Mouse (Mus musculus): ENCODE results near the gene Rbfox2. TPM values are rescaled to one million over a fixed set of nuclear protein-coding genes. Genes with fewer than 3 reads are reported as not detected.
"Not testable (repeated sequence)": the region's sequence is repeated elsewhere in the genome, so short reads cannot be mapped to it uniquely, and the experiment has no call there.

Rbfox2 gene
- polyA plus RNA-seq, 1 experiment from 2014 or later: 23.2 TPM

GRCm38 (mm10) chr15:77275572-77275971, 31.2 kb downstream of the Rbfox2 start:
- no peaks in the 10 kb centered on the region for H3K36me3 ChIP-seq (ENCODE audit: control insufficient read depth, insufficient read depth, low read length)
- TF ChIP-seq CTCF (IDR thresholded peaks at IDR 0.05; ENCODE audit: low read depth) (no peak), EP300 (optimal IDR thresholded peaks at IDR 0.05) (no peak)
- WGBS: 73% methylated on average over 2 of the region's 2 CpGs
- no peaks in the 10 kb centered on the region for H3K27me3 ChIP-seq (ENCODE audit: control insufficient read depth, insufficient read depth, low read length)
- H3K4me2 ChIP-seq (replicated peaks; ENCODE audit: low read depth): no peak overlapping the region
- H3K9ac ChIP-seq (ENCODE audit: low read length): no peak overlapping the region
- H3K9me3 ChIP-seq (ENCODE audit: control insufficient read depth, low read length): no peaks in the 10 kb centered on the region
- ATAC-seq (ENCODE audit: low FRiP score, low TSS enrichment) (no peak), DNase-seq (ENCODE audit: low spot score) (no peak)
- H3K27ac ChIP-seq (replicated peaks): no peak overlapping the region
- 0 out of 2 replicates have a peak, but pooled peaks cover 2% of the 10 kb centered on the region for H3K4me1 ChIP-seq (replicated peaks; ENCODE audit: control insufficient read depth, insufficient read depth)
- no peak overlapping the region for H3K4me3 ChIP-seq (ENCODE audit: low read depth, low read length)

- DNase-seq (ENCODE audit: low spot score): no peak
- peak; percentile 38; the same call in 1 of the 2 replicates for ATAC-seq (ENCODE audit: low FRiP score, low TSS enrichment)
- no peak overlapping the region for H3K9ac ChIP-seq (ENCODE audit: low read length)
- 75% methylated on average over 6 of the region's 6 CpGs for WGBS
- H3K27me3 ChIP-seq (ENCODE audit: control insufficient read depth, insufficient read depth, low read length): no peaks in the 10 kb centered on the region
- H3K27ac ChIP-seq (replicated peaks): no peak overlapping the region
- no peak overlapping the region for H3K4me3 ChIP-seq (ENCODE audit: low read depth, low read length)
- no peak overlapping the region for H3K4me2 ChIP-seq (replicated peaks; ENCODE audit: low read depth)
- H3K4me1 ChIP-seq (replicated peaks; ENCODE audit: control insufficient read depth, insufficient read depth): 0 out of 2 replicates have a peak, but pooled peaks cover 2% of the 10 kb centered on the region
- H3K9me3 ChIP-seq (ENCODE audit: control insufficient read depth, low read length): no peaks in the 10 kb centered on the region
- H3K36me3 ChIP-seq (ENCODE audit: control insufficient read depth, insufficient read depth, low read length): no peaks in the 10 kb centered on the region
- TF ChIP-seq CTCF (IDR thresholded peaks at IDR 0.05; ENCODE audit: low read depth) (no peak), EP300 (optimal IDR thresholded peaks at IDR 0.05) (no peak)
Observed at GRCm38 (mm10) chr15:77273947-77274346, 32.9 kb downstream of the Rbfox2 start.

GRCm38 (mm10) chr15:77271285-77271684, 35.5 kb downstream of the Rbfox2 start:
- DNase-seq (ENCODE audit: low spot score) (no peak), ATAC-seq (ENCODE audit: low FRiP score, low TSS enrichment) (no peak)
- H3K4me2 ChIP-seq (replicated peaks; ENCODE audit: low read depth): no peak overlapping the region
- no peak overlapping the region for H3K27ac ChIP-seq (replicated peaks)
- H3K4me1 ChIP-seq (replicated peaks; ENCODE audit: control insufficient read depth, insufficient read depth): no peaks in the 10 kb centered on the region; the same call in 1 of the 2 replicates
- 94% methylated on average over 5 of the region's 5 CpGs for WGBS
- H3K9ac ChIP-seq (ENCODE audit: low read length): no peak overlapping the region
- H3K4me3 ChIP-seq (ENCODE audit: low read depth, low read length): no peak overlapping the region
- TF ChIP-seq EP300 (optimal IDR thresholded peaks at IDR 0.05): no peak
- no peak for TF ChIP-seq CTCF (IDR thresholded peaks at IDR 0.05; ENCODE audit: low read depth)
- H3K27me3 ChIP-seq (ENCODE audit: control insufficient read depth, insufficient read depth, low read length): no peaks in the 10 kb centered on the region
- no peaks in the 10 kb centered on the region for H3K9me3 ChIP-seq (ENCODE audit: control insufficient read depth, low read length)
- H3K36me3 ChIP-seq (ENCODE audit: control insufficient read depth, insufficient read depth, low read length): no peaks in the 10 kb centered on the region

GRCm38 (mm10) chr15:77269496-77269895, 37.3 kb downstream of the Rbfox2 start:
- not testable (repeated sequence) for H3K4me2 ChIP-seq (replicated peaks; ENCODE audit: low read depth); H3K27me3 ChIP-seq (ENCODE audit: control insufficient read depth, insufficient read depth, low read length); H3K4me3 ChIP-seq (ENCODE audit: low read depth, low read length); DNase-seq (ENCODE audit: low spot score); H3K27ac ChIP-seq (replicated peaks); H3K9me3 ChIP-seq (ENCODE audit: control insufficient read depth, low read length); H3K9ac ChIP-seq (ENCODE audit: low read length); H3K36me3 ChIP-seq (ENCODE audit: control insufficient read depth, insufficient read depth, low read length); H3K4me1 ChIP-seq (replicated peaks; ENCODE audit: control insufficient read depth, insufficient read depth); ATAC-seq (ENCODE audit: low FRiP score, low TSS enrichment)
- 55% methylated on average over 1 of the region's 1 CpGs for WGBS

GRCm38 (mm10) chr15:77268415-77268814, 38.4 kb downstream of the Rbfox2 start:
- 83% methylated on average over 3 of the region's 3 CpGs for WGBS

GRCm38 (mm10) chr15:77265318-77265717, 41.5 kb downstream of the Rbfox2 start:
- Histone ChIP-seq H3K27me3 (ENCODE audit: control insufficient read depth, insufficient read depth, low read length) (no peaks in the 10 kb centered on the region), H3K27ac (replicated peaks) (no peak overlapping the region), H3K36me3 (ENCODE audit: control insufficient read depth, insufficient read depth, low read length) (no peaks in the 10 kb centered on the region), H3K9me3 (ENCODE audit: control insufficient read depth, low read length) (no peaks in the 10 kb centered on the region), H3K4me3 (ENCODE audit: low read depth, low read length) (no peak overlapping the region), H3K9ac (ENCODE audit: low read length) (no peak overlapping the region), H3K4me2 (replicated peaks; ENCODE audit: low read depth) (no peak overlapping the region), H3K4me1 (replicated peaks; ENCODE audit: control insufficient read depth, insufficient read depth) (no peaks in the 10 kb centered on the region; the same call in 1 of the 2 replicates)
- WGBS: 24% methylated on average over 4 of the region's 4 CpGs
- TF ChIP-seq EP300 (optimal IDR thresholded peaks at IDR 0.05) (no peak), CTCF (IDR thresholded peaks at IDR 0.05; ENCODE audit: low read depth) (no peak)
- DNase-seq (ENCODE audit: low spot score): no peak
- no peak for ATAC-seq (ENCODE audit: low FRiP score, low TSS enrichment)

More at GRCm38 (mm10) chr15:77268415-77268814, 38.4 kb downstream of the Rbfox2 start:
- ATAC-seq (ENCODE audit: low FRiP score, low TSS enrichment) (no peak), DNase-seq (ENCODE audit: low spot score) (no peak)
- Histone ChIP-seq H3K4me3 (ENCODE audit: low read depth, low read length) (no peak overlapping the region), H3K9me3 (ENCODE audit: control insufficient read depth, low read length) (no peaks in the 10 kb centered on the region), H3K27ac (replicated peaks) (no peak overlapping the region), H3K4me2 (replicated peaks; ENCODE audit: low read depth) (no peak overlapping the region), H3K27me3 (ENCODE audit: control insufficient read depth, insufficient read depth, low read length) (no peaks in the 10 kb centered on the region), H3K4me1 (replicated peaks; ENCODE audit: control insufficient read depth, insufficient read depth) (no peaks in the 10 kb centered on the region; the same call in 1 of the 2 replicates), H3K36me3 (ENCODE audit: control insufficient read depth, insufficient read depth, low read length) (no peaks in the 10 kb centered on the region), H3K9ac (ENCODE audit: low read length) (no peak overlapping the region)
- no peak for TF ChIP-seq EP300 (optimal IDR thresholded peaks at IDR 0.05)
- no peak for TF ChIP-seq CTCF (IDR thresholded peaks at IDR 0.05; ENCODE audit: low read depth)
